Mouse (Mus musculus) cerebellum, adult 11 months (tissue): Measurements from ENCODE around the gene Creb5.

ENCODE experiments used
- DNase-seq: peaks from one replicate; pipeline ENCODE4 v3.0.0; 2022

Creb5 gene

DNA sequence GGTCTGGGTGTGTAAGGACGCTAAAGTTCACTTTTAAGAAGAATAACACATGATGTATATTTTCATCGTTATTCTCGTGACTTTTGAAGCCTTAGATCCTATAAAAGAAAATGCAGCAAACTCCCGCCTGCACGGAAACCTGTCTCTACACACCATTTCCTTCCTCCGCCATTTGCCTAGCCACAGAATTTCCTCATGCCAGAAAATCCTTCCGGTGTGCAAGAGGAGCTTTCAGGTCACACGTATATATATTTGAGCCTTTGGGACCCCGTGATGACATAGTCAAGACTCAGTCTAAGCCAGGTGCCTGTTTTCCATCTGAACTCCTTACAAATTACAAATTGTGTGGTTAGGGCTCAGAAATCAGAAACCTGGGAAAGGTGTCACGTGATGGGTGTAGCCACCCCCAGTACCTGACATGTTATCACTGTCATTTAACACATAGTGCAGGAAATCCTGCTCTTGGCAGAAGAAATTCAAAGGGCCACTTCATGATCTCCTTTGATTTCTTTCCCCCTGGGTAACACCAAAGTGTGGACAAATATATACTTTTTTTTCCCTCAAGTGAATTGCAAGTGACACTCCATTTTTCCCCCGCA is 158.9 kb downstream of the Creb5 start:
- DNase-seq, result no peak

DNA sequence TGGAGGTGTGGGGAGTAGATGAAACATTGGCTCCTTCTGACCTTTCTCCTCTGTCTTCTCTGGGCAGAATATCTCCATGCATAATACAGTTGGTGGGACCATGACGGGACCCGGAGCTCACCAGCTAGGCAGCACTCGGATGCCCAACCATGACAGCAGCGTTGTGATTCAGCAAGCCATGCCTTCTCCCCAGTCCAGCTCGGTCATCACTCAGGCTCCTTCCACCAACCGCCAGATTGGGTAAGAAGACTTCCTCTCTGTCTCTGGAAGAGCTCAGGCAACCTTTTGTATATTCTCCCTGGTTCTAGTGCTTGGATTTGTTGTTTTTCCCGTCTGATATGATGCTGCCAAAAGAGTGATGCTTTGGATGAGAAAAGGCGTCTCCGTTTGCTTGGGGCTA is 160.4 kb downstream of the Creb5 start:
- DNase-seq, result no peak

DNA sequence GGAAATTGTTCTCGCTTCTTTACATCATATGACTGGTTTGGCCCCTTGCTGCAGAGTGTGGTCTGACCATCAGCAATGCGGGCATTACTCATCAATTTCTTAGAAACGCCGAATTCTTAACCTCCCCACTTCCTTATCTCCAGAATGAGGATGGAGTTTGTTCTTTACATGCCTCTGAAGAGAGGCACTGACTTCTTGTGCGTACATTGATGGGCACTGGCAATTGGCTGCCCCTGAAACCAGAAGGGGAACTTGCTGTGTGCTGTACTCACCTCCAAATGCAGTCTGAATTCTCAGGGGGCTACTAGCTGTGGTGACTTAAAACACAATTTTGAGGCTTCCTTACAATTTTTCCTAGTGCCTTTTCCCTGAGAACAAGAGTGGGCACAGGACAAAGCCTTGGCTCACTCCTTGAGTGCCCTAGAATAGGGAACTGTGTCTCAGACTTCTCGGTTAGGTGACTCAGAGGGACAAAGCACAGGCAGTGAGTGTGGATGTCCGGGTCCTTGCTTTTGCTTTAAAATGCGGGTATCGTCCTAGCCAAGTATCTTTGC is 161.3 kb downstream of the Creb5 start:
- DNase-seq, result no peak

DNA sequence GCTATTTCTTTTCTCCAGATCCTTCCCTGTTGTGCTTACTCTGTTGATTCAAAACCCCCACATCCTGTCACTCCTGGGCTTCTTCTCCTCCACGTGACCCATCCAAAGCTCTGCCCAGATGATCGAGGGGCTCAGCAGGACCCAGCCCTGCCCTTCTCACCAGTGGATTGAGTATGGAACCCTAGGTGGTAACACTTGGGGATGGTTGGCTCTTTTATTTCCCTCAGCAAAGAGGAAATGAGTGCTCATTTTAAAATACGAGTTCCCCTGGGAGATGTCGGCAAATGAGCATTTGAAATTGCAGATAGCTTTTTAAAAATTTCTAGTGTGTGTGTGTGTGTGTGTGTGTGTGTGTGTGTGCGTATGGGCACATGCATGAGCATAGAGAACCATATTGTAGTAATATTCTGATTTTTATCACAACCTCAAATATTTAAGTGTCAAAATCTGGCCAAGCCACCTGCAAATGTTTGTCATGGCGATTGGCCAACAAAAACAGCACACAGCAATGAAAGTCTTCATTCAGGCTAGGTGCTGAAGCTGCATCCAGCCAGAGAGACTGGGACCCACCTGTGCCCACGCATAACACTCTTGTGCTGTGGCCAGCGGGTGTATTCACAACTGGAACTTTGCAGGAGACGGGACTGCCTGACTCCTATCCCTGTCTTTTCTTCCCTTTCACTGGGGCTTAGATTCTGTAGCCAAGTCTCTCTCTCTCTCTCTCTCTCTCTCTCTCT is 162.5 kb downstream of the Creb5 start:
- no peak for DNase-seq

DNA sequence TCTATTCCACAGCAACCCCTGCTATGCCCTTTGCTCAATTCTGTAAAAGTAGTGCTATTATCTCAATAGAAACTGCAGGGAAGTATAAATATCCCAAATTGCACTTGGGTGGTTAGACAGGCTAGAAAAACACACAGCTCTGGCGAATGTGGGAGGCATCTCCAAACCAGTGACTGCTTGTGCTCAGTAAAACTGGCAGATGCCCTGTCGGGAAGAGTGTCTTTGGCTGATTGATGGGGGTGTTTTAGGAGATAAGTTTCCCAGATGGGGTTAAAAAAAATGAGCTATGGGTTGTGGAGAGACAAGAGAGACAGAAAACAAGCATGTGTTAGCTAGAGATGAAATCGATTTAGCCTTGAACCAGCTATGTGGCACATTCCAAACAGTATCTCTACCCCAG is 163.4 kb downstream of the Creb5 start:
- DNase-seq, result no peak

DNA sequence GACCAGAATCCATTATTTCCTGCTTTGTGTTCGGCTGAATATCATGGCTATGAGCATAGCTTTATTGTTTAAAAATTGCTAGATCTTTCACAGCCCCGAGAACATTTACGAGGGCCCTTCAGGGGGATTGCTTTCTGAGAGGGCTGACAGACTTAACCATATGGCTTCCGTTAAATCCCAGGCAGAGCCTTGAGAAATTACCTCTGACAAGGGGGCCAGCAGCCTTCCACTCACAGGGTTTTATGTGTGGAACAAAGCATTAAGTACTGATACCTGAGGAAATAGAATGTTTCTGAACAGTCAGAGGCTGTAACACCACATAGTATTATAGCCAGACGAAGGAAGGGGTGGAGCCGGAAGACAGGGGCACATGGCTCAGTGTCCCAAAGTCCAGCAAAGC is 165.2 kb downstream of the Creb5 start:
- DNase-seq, result no peak

DNA sequence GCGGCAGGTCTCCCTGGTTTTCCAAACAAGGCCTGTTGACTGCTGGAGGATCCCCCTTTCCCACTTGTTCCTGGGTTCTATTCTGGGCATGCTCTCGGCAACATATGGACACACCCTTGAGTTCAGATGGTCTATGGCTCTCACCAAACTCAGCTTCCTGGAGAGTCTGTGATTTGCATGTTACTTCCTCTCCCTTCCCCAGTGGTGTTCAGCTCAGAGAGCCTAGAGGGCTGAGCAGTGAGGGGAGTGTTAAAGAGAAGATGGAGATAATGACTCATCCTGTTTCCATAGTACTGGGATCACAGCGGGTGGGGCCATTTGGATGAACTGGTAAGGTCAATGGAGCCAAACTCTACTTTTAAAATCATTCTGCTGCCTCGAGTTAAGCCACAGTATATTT is 168.4 kb downstream of the Creb5 start:
- DNase-seq, result no peak

DNA sequence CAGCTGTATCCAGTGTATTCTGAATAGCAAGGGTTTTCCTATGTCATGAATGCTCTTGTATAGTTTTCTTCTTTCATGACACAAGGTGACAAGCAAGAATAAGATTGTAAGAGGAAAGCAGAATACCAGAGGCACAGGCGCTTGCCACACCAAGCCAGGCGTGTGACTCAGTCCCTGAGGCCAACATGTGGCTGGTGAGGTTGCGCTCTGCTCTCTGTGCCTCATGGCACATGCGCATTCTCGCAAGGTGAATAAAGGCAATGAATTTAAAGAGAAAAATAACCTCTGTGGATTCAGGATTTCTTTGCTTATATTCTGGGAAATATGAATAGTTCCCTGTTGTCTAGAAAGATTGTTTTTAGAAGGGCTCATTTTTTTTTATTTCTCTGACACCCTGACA is 169.0 kb downstream of the Creb5 start:
- no peak for DNase-seq

DNA sequence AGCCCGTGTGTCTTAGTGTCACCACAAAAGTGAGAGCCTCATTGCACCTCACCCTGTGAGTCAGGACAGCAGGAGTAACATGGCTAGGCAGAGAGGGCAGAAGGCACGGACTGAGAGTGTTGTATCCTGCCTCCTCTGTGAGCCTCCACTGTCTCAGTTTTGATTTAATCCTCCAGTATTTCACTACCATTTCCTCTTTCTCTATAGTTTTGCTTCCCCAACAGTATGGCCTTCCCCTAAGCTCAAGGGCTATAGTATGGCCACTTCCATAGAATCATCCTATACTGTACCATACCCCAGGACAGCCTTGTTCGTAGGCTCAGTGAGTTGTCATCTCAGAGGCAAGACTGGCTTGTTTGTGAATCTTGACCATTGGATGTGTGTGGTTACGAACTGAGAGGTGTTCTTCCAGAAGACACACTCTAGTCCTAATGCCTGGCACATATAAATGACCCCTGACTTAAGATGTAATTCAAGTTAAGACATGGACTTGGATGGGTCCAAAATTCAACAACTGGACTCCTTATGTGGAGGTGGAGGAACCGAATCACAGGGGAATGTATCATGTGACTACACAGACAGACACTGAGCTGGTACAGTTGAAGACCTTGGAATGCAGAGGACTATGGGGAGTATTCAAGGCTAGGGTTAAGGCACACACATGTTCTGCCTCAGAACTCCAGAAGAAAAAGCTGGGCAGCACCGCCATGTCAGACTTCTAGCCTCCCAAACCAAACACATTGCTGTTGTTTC is 173.1 kb downstream of the Creb5 start:
- DNase-seq, result no peak

DNA sequence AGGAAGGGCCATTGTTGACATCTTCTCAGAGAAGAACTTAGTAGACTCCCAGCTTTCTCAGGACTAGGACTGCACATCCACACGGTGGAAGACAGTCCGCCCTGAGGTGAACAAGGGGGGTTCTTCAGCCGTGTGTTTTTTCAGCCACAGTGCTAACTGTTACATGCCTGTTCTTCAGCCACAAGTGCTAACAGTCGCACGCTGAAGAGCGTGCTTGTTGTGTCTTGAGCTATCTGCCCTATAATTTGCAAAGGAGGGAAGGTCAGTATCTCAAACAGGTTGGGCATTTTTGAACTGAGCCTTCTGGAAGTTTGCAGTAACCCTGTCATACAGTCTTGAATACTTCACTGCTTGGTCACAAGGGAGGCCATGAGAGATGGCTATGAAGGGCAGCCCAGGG is 174.0 kb downstream of the Creb5 start:
- no peak for DNase-seq

DNA sequence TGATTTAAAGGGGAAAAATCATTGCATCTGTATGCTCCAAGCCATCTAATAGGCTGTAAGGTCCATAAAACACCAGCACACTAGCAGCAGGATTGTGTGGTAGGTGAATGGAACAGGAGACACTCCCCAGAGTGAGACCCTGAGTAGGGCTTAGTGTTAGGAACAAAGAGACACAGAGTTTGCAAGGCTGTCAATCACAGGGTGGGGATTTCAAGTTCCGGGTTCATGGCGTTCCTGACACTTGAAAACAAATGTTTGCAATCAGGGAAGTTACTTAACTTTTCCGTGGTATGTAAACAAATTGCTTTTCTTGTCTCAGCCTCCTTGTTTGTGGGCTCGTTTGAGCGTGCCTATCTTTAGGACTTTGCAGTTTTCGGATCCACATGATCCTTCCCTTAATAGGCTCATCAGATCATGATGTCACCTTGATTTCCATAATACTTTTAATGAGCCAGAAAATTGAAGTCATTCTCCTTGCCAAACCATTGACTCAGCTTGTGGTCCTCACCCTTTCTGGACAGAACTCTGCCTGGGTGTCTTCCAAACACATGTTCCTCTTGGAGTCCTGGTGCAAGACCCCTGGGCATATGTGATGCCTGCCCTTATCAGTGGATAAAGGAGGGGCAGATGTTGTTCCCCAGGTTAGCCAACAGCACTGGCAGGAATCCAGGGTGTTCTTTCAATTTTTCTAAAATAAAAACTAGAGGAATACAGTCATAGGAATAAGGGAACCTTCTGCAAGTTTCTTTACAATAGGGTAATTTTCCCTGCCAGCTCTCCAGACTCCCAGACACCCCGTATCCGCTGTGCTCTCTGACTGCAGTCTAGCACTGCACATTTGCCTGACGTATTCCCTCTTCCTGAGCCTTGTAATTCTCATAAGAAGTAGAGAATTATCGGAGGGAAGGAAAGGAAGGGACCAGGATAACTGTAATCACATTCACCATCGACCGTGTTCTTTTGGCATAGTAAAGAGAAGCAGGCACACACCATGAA is 175.0 kb downstream of the Creb5 start:
- DNase-seq, result no peak

DNA sequence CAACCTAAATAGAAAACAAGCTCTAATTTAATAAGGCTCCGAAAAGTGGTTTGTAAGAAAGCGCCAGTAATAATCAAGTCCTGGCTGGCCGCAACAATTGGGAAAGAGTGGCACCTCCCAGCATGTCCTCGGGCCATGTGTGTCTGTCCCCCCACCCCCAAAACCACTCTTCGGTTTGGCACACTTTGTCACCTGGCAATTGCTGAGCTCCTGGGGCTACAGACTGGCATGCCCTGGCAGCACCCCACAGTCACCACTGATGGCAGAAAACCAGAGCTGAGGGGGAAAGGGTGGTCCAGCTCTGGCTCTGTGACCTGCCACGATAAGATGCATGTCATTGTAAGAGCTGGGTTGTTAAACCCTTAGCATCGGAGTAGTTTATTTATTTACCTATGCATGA is 175.7 kb downstream of the Creb5 start:
- peak; percentile 11 for DNase-seq

DNA sequence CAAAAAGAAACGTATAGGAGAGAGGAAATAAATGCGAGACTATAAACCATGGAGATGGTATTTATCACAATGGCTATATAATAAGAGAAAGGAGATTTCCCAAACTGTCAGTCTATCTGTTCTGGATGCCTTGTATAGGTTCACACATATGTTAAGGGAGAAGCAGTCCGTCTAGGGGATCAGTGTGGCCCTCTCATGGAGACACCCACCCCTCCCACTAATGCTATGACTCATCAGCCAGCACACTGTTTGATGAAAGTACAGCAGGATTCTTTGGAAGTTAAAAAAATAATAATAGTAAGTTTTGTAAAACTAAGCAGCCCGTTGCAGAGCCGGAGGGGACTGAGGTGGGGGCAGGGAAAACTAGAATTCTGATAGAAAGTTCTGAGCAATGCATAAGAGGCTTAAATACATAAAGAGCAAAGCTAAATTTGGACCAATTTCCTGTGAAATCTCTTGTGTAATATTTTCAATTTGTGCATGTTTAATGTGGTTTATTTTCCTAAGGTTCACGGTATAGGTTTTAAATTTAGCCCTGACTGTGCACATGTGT is 176.3 kb downstream of the Creb5 start:
- no peak for DNase-seq

DNA sequence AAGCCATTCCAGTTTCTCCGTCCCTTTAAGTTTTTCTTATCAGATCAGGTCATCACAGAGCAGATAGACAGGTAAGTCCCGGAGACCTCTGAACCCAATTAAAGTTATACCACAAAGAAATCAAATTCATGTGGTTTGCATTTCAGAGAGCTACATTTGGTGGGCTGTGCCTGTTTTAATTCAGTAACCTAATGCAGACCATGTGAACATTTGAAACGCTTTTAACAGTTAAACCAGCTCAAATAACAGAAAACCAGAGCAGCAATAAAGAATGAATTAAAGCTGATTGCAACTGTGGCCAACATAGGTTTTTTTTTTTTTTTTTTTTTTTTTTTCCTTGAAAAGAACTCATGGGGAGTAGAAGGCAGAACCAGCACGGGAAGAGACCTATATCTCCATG is 182.1 kb downstream of the Creb5 start:
- DNase-seq, result no peak

DNA sequence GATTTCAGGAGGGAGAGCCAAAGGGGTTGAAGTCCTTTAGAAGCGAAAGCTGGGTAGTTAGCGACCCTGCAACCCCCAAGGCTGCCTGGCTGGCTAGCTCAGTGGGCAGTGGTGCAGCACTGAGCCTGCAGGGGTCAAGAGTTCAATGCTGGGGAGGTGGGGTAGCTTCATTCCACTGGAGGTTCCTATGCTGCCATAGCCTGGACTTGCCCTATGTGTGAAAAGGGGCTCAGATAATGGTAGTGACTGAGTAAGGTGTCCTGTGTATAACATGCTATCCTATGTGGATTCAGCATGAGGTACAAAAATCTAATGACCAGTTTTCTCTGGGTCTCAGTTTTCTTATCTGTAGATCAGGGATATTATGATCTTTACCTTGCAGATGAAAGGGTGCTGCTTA is 182.6 kb downstream of the Creb5 start:
- no peak for DNase-seq

DNA sequence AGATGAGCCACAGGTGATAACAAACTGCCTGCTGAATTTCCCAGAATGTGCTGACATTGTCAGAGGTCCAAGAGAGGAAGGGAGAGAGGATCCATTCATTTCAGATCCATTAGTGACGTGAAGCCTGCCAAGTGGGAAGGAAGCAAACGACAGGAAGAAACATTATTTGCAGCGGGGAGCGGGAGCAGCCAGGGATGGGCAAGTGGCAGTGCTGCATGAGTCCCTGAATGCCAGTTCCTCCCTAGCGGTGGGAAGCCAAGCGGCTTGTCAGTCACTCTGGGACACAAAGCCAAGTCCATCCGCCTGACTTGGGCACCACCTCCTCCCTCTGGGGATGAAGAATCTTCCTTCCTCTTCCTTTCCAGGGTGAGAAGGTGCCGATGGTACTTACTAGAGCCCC is 183.5 kb downstream of the Creb5 start:
- DNase-seq, result peak; percentile 47

DNA sequence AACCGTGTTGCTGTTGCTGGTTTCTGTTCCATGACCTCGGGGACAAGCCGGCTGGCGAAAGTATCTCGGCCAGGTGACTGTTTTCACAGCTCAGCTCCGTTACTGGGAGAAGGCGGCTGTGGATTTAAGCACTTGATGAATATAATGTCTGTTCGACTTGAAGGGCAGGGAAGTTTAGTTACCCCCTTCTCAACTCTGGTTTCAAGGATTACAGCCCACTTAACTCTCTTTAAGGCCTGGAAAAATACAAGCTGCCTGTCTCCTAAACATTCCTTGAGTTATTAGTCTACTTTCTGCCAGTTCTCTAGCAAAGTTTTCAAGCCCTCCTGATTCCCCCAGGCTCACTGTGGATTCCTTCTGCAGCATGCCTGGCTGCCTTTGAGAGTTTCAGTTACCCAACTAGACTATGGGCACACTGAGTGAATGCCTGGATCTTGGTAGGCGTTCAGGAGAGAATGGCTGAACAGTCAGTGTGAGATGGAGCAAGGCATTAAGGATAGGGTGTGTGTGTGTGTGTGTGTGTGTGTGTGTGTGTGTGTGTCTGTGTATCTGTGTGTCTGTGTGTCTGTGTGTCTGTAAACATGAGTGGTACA is 184.0 kb downstream of the Creb5 start:
- no peak for DNase-seq

DNA sequence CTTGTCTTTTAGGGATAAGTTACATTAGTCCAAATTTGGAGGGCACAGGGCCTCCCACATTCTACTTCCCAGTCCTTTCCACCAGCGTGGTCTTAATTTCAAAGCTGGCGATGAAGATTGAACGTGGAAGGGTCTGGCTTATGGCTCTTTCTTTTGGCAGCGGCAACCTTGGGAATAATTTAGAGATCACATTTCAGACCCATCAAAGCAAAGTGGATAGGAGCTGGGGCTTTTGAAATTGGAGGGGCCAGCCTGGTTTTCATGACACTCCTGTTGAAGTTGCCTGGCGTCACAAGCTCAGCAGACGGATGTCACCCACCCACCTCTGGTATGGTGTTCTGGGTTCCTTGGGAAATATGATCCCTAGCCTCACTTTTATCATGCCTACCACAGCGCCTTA is 185.7 kb downstream of the Creb5 start:
- DNase-seq, result no peak

DNA sequence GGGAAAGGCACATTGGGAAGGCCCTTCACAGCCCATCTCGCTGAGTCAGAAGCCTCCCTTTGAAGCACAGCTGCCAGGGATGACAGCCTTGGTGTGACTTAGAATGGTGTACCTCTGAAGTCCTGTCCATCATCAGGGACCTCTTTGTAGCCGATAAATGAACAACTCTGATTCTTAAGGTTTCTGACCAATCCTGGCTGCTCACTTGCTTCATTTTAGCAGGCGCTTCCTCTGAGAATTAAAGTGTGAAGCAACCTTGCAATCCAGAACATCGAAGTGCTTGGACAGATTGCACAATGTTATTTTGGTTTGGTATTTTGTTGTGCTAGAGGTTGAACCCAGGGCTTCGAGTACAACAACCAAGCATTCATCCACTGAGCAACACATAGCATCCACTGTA is 190.4 kb downstream of the Creb5 start:
- DNase-seq, result no peak

DNA sequence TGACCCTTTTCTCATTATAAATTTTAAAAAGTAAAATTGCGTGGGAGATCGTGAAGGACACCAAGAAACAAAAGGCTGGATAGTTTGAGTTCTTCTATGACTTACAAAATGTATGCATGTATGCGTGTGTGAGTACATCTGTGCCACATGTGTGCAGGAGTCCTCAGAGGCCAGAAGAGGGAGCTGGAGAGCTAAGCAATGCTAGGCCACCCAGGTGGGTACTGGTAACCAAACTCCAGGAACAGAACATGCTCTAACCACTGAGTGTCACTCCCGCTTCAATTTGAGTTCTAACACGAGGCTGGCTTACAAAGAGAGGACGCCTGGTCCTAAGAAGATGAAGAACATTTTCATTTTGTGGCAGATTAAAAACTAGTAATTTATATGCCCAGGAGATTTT is 203.8 kb downstream of the Creb5 start:
- no peak for DNase-seq

DNA sequence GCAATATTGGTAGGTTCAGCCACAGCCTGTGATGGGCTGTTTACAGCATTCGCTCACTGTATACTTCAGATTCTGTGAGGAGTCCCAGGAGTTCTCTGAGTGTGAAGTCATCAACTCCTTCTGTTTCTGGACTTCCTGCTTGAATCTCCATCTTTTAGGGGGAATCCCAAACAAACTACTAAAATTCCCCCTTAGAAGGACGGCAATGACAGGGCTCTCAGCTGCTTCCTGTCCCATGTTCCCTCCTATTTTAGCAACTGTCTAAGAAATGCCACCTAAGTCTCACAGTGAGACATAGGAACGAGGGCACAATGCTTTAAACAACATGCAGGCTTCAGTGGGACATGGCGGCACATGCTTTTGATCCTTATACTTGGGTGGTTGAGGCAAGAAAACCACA is 204.3 kb downstream of the Creb5 start:
- DNase-seq, result no peak

DNA sequence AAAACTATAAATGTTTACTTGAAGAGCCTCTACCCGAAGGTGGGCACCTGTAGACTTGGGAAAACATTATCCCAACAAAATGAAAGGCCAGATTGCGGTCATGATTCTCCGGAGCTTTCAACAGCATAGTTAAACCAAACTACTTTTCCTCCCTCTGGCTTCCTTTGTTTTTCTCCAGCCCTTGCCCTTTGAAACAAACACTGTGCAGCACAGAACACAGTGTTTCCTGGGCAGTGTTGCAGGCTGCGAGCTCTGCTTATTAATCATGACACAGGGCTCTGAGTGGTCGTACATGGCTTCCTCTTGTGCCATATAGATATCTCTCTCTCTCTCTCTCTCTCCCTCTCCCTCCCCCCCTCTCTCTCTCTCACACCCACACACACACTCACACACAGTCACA is 206.8 kb downstream of the Creb5 start:
- DNase-seq, result no peak
